Mouse (Mus musculus) CD4-positive, CD25-positive, alpha-beta regulatory T cell, adult 9 weeks (primary cell): Measurements from ENCODE around the gene 9230102O04Rik. TPM values are rescaled to one million over a fixed set of nuclear protein-coding genes. Genes with fewer than 3 reads are reported as not detected.

ENCODE experiments used
- polyA plus RNA-seq: library from polyadenylated mRNA; unstranded; fragments of 100-300 nt; shearing (Covaris generic); gene quantifications from one replicate; pipeline ENCODE4 v1.2.1, GENCODE M21; 2017

Gene 9230102O04Rik
- polyA plus RNA-seq: 0.67 TPM

DNA sequence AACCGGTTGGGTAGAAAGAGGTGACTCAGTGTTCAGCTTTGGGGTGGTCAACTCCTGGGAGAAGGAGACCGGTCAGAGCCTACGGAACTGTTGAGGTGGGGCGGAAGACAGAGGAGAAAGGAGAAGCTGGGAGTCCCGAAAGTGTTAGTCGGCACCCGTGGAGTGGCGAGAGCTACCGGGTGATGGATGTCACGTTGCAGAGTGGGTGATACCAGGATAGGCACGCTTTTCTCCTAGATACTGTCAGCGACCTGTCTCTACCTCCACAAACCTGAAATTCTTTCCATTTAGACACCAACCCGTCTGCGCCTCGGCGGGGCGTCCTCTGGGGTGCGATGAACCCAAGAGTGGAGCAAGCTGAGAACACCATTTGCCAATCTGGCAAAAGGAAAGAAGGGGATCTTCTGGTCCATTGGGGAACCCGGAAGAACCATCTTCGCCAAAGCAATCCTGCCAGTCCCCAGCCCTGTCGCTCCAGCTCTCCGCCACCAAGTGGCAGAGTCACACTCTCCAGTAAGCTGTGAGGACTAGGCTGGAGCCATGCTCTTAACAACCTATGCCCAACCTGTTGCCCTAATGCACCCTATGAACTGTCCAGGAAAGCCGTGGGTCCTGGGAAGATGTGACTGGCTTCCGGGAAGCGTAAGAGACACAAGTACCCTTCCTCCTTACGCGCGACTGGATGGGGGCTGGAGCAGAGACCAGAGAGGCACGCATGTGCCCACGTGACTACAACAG, at the start of gene 9230102O04Rik:
9230102O04Rik (minus strand) TSS at position 628 of the 738 bp plus-strand sequence.

DNA sequence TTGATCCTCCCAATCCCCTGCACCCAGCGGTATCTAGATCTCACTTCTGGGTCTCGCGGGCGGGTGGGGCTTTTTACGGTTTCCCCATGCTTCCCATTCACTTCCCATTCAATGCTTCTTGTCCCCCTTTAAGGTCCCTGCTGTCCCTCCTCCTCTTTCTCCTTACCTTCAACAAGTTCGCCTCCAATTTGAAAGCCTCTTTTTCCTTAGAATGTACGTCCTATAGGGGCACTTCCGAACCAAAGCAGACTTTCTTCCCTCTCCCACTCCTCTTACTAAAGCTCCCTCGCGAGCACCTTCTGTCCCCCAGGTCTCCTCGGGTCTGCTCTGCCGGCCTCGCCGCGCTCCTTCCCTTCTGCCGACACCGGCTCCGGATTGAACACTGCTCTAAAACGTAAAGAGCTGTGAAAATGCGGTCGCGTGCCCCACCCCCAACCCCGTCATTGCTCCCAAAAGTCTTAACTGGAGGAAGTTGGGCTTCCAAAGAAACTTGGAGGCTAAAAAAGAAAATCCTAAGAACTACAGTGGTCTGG, 377 bp upstream of the 9230102O04Rik start, which contains the start of gene Gata3:
Gata3 (minus strand) TSS at position 384 of the 533 bp plus-strand sequence.

DNA sequence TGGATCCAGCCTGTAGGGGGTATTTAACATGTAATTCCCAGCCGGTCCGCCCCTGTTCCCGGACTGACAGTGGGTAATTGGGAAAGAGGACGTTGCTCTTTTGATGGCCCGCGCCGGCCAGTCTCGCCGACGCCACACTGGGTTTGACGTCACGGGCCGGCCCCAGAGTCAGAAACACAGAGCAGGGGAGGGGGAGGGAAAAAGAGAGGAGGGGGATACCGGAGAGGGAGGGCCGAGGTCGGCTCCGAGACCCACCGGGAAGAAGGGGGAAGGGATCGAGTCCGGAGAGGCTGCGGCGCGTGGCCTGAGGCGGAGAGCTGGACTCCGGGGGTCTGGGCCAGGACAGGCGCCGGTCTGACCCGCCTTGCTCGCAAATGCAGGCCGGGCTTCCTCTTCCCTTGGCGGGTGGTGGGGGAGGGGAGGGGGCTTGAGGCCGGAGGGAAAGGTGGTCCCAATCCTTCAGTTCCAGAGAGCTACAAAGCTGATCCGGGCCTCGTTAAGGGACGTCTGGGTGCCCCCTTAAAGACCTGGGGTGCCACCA, 8.2 kb downstream of the 9230102O04Rik start, which contains the start of gene 4930412O13Rik:
4930412O13Rik (plus strand) TSS at position 202 of the 541 bp plus-strand sequence.

Other genes with a start within 250 kb of the 9230102O04Rik start
- gene 4930412O13Rik, start 8.3 kb downstream of the 9230102O04Rik start, polyA plus RNA-seq: not detected
- gene Gata3, start 494 bp upstream of the 9230102O04Rik start, polyA plus RNA-seq: 85.2 TPM
- 21.2 TPM for gene Taf3, start 159.1 kb upstream of the 9230102O04Rik start, polyA plus RNA-seq
- 519 TPM for gene Atp5c1, start 191.0 kb upstream of the 9230102O04Rik start, polyA plus RNA-seq
- 44.1 TPM for gene Kin, start 191.1 kb upstream of the 9230102O04Rik start, polyA plus RNA-seq
- gene Itih2, start 241.9 kb upstream of the 9230102O04Rik start, polyA plus RNA-seq: not detected